Mouse (Mus musculus) fibroblast of lung, adult 2 months (primary cell): ENCODE measurements around the gene Fry.
"Not testable (repeated sequence)": the region's sequence is repeated elsewhere in the genome, so short reads cannot be mapped to it uniquely, and the experiment has no call there.

Source experiments
- DNase-seq: peaks from one replicate; pipeline ENCODE4 v3.0.0-alpha.2; 2011; ENCODE audit warnings: low read depth

The Fry gene

DNA sequence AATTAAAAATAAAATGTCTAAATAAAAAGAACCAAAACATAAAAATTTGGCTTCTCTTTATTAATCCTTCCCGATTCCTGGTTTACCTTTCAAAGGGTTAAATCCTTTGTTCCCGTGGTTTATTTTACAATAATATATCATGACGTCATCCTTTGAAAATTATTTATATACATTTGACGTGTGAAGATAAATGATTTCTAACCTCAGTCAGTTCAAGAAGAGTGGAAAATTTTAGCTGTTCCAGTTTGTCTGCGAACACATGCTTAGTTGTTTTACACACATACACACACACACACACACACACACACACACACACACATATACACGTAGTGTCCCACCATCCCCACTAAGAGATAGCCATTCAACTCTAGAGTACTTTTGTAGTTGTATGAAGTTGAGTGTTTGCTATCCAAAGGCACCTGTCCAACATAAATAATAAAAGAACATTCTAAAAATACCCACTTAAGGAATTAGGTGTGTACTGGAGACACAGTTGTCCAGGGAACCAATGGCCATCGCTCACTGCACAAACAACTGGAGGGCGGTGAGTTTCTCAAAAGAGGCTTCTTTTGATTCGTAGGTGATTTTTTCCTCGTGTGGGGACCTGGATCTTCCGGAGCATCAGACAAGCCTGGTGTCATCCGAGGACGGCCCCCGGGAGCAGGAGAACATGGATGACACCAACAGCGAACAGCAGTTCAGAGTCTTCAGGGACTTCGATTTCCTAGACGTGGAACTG lies 338.9 kb downstream of the Fry start:
- no peak for DNase-seq

DNA sequence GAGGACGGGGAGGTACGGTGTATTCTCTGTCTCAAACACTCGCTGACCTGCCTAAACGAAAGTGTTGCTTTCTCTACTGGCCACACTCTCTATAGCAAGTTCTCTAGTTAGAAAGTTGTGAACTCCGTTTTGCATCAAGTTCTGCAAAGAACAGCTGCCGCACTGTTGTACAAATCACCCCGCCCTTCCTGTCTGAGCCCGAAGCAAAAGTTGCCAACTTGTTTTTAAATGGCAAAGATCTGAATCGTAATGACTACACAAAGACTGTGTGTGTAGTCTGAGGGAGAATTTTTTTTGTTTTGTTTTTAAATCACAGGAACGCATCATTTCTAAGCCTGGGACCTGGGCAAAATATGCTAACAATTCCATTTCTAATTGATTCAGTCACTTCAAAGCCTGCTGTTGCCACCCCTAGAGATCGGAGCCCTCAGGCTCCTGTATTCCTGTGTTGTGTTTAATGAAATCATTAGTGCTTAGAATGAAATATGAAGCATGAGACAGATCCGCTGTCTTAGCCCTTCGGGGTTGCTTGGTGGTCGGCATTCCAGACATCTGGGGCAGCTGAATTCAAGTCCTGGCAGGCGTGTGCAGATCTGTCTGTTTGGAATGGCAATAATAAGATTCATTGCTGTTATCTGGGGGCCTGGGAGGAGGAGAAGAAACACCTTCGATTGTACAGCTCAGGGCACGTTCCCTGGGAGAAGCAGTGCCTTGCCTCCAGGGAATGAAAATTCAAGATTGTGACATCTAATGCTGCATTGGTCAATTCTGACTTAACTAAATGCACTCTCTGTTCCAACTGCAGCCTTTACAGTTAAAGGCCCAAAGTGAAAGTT lies 339.7 kb downstream of the Fry start:
- DNase-seq = peak; percentile 35

DNA sequence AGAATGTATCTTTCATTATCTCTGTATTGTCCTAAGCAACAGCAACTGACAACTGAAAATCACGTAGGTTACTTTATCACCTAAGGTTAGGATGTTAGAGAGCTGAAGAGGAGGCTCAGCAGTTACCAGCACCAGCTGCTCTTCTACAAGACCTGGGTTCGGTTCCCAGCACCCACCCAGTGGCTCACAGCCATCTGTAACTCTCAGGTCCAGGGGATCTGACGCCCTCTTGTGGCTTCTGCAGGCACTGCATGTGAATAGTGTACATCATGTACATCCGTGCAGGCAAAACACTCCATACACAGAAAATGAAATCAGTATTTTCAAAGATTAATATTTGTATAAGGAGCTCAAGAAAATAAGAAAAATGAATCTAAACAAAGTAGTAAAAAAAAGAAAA lies 341.4 kb downstream of the Fry start:
- no peak for DNase-seq

GRCm38 (mm10) chr5:150464721-150465120 lies 346.3 kb downstream of the Fry start:
- no peak for DNase-seq

DNA sequence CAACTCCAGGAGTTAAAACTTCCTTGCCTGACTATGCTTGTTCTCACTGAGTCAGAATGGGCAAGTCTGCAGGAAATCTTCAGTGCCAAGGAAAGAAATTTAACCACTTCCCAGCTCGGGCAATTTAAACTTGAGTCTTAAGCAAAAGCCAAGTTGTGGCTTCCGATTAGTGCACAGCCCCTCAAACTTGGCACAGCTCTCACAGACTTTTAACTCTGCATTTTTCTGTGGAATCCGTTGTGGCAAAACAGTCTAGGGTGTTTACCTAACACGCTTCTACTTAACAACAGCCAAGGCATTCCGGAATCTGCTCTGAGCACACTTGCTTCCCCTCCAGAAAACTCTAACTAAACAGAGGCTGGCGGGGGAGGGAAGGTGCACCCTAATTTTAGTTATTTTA lies 346.8 kb downstream of the Fry start:
- DNase-seq = peak; percentile 53

GRCm38 (mm10) chr5:150466132-150466531 lies 347.7 kb downstream of the Fry start:
- DNase-seq = peak; percentile 94

DNA sequence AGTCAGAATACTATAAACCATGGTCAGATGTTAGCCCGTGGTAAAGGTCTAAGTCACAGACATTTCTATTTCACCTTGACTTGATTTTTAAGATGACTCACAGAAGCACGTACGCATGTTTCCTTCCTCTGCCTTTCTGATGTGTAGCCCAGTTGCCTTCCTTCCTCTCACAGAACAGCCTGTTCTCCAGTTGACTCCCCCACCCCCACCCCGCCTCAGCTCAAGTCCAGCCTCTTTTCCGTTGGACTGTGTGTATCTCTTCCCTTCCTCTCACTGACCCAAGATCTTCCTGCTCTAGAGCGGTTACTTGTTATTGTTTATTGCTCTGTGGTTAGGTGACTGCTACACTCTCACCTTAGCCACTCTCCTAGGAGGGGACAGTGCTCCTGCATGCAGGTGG lies 350.0 kb downstream of the Fry start:
- no peak for DNase-seq

GRCm38 (mm10) chr5:150477364-150477763 lies 358.9 kb downstream of the Fry start:
- no peak for DNase-seq

GRCm38 (mm10) chr5:150478612-150479011 lies 360.2 kb downstream of the Fry start:
- DNase-seq = no peak

DNA sequence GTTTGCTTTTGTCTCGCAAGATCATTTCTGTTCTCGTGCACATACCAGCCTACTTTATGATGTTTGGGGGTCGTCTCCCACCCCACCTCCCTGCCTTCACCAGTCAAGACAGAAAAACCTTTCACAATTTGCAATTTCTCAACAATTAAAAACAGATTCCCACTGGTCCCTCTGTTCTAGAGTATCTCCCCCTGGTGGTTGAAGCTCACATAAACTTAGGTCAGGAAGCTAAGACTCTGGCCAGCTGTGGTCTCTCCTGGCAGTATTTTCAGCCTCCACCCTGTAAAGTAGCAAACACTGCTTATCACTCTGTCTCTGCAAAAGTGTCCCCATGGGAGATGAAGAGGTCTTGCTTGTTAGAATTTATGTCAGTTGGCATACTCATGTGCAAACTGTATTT lies 366.8 kb downstream of the Fry start:
- DNase-seq = no peak

DNA sequence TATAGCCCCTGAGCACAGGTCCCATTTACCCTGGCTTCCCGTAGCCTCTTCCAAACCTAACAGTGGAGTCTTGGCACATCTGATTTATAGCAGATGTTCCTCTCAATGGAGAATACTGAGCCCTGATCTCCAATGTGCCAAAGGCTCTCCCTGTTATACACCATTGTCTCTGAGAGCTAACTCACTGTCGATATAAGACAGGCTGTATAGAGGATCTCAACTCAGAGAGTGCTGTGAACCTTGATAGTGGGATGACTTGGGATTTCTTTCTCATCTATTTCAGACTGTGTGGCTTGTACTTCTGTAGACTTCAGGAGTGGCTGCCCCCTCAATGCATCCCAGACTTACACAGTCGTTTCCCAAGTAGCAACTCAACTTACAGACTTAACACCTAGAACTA lies 371.8 kb downstream of the Fry start:
- DNase-seq = no peak

- DNase-seq = no peak
These were observed 372.4 kb downstream of the Fry start for GRCm38 (mm10) chr5:150490821-150491220.

DNA sequence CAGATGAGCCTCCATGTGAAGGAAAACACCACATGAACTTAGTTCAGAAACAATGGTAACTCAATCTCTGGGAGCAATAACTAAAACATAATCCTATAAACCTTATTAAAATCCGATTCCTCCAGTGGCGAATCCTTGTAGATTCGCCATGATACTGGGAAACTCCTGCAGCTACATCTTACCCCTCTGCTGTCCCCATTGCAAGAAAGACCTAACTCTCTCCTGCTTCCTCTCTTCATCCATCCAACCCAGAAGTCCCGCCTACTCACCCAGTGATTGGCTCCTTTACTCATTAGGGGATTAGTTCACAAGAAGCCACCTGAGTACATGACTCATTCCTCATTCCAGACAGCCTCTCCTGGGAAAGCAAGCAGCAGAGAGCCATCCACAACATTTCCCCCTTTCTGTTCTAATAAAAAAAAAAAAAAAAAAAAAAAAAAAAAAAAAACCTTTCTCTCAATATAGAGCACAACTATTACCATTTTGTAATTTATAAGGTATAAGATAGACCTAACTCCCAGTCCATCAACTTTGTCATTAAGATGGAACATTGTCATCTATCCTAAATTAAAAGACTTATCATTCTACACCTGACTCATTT lies 373.2 kb downstream of the Fry start:
- DNase-seq = not testable (repeated sequence)

DNA sequence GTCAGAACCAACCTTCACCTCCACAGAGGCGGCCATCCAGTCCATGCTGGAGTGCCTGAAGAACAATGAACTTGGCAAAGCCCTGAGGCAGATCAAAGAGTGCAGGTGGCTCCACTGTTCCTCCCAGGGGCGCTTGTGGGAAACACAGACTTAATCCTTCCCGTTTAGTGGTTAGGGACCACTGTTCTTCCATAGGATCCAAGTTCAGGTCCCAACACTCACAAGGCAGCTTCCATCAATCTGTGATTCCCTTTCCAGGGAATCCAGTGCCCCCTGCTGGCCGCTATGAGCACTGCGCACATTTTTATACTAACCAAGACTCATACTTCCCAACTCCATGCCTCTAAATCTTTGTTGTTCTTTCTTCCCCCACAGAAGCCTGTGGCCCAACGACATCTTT lies 377.3 kb downstream of the Fry start:
- no peak for DNase-seq

DNA sequence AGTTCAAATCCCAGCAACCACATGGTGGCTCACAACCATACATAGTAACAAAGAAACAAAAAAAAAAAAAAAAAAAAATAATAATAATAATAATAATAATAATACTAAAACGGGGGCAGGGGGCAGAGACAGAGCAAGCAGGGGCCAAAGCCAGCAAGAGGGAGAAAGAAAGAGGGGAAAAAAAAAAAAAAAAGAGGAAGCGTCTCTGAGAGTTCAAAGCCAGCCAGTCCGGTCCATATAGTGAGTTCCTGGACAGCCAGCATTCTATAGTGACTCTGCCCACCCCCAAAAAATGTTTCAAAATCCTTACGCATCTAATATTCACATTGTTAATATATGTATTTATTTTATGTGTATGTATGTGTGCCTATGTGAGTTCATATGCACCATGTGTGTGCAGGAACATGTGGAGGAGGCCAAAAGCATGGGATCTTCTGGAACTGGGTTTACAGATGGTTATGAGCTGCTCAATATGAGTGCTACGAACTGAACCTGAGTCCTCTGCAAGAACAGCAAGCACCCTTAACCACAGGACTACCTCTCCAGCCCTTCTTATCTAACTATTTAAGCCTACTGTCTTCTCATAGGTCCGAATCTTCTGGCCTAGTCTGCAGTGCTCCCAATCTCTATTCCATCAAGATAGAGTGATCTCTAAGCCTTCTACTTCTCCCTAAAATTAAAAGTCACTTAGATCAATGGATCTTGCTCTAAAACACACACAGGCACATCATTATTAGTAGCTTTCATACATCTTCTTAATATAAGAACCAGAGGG lies 392.2 kb downstream of the Fry start:
- no peak for DNase-seq

DNA sequence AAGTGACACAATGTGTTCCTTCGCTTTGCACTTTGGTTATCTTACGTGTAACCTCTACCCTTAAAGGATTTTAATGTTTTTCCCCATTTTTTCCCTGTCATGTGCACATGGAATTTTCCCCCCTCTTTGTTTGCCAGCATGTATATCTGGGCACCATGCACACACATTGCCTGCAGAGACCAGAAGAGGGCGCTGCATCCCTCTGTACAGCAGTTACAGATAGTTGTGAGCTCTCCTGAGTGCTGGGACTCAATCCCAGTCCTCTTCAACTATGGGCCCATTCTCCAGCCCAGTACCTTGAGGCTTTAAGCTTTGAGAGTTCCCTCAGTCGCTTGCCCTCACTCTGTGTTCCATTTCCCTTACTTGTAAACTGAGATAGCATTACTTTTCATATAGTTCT lies 394.8 kb downstream of the Fry start:
- DNase-seq = no peak

- DNase-seq = no peak
These were observed 395.6 kb downstream of the Fry start for GRCm38 (mm10) chr5:150514027-150514426.

DNA sequence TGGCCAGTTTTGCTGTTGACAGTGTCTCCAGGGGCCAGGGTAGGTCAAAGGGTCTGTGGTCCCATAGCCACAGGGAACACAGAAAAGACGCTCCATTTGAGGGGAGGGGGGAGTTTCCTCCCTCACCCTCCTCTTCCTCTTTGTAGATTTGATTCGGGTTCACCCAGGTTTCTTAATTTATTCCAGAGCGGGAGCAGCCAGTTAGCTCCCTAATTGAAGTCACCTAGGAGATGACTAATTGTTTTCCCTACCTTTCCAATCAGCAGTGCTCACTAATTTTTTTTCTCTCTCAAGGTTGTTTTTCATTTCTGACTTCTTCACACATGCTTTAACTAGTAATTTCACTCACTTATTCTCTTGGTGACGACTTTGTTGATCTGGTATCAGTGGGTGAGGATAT lies 399.6 kb downstream of the Fry start, which contains the start of gene Zar1l:
TSS of gene Zar1l (minus strand) at position 101 of the 400 bp plus-strand sequence.
- no peak for DNase-seq

DNA sequence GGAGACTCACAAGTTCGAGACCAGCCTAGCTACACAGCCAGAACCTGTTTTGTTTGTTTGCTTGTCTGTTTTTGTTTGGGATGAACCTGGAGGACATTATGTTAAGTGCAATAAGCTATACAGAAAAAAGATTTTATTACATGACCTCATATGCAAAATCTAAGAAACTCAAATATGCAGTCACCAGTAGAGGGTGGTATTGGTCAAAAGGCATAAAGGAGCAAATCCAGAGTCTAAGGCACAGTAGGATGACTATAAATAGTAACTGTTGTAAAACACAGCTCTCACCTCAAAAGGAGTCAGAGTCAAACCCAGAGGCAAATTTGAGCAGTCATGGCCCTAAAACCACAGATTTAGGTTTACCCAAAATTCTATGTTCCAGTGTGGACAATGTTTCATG lies 401.1 kb downstream of the Fry start:
- DNase-seq = no peak

GRCm38 (mm10) chr5:150521937-150522866 lies 403.8 kb downstream of the Fry start, which contains the start of gene Brca2:
Brca2 (plus strand) TSS chr5:150522630.
- peak; percentile 40 for DNase-seq

DNA sequence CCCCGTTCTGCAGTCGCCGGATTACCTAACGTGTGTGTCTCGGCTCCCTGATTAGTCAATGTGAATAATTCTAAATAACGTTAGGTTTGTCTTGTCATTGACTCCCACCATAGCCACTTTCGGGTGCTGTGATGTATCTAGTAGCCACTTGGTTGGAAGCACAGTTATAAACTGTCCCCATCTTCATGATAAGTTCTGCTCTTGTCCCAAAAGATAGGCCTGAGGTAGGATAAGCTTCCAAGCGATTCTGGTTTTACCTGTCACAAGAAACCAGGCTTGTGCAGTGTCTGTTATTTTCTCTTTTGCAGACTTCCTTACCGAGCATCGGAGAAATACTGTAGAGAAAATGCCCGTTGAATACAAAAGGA lies 404.4 kb downstream of the Fry start:
- DNase-seq = no peak
